8 mouse cellular contexts compared by ENCODE assay signal in genomic region chr2:102107280-102107679, GRCm38 (mm10).
A peak's percentile ranks its signal among the peaks of the same experiment; 100 is the strongest.
DNase-seq lines count a peak whose midpoint lies in the region; ATAC-seq lines count a peak whose summit lies in the region.

No protein-coding gene starts in this region.

- H3K4me1 ChIP-seq in neural tube, embryonic 13.5 days (replicated peaks) = peaks cover 6% of the 10 kb centered on the region
- H3K4me1 ChIP-seq in neural tube, embryonic 15.5 days = peaks cover 4% of the 10 kb centered on the region; the same call in 1 of the 2 replicates
- H3K4me1 ChIP-seq in forebrain, embryonic 16.5 days (replicated peaks; ENCODE audit: control insufficient read depth, insufficient read depth, low read length) = peaks cover 6% of the 10 kb centered on the region; the same call in 1 of the 2 replicates

- H3K4me3 ChIP-seq in neural tube, embryonic 13.5 days = no peak overlapping the region
- no peak overlapping the region for H3K4me3 ChIP-seq in neural tube, embryonic 15.5 days (replicated peaks)
- H3K4me3 ChIP-seq in forebrain, embryonic 16.5 days (replicated peaks; ENCODE audit: low read length) = no peak overlapping the region

- H3K9me3 ChIP-seq in neural tube, embryonic 13.5 days = no peaks in the 10 kb centered on the region
- no peaks in the 10 kb centered on the region for H3K9me3 ChIP-seq in neural tube, embryonic 15.5 days (replicated peaks)
- no peaks in the 10 kb centered on the region for H3K9me3 ChIP-seq in forebrain, embryonic 16.5 days (ENCODE audit: control insufficient read depth, low read length)

- no peak overlapping the region for H3K27ac ChIP-seq in neural tube, embryonic 13.5 days (replicated peaks)
- no peak overlapping the region for H3K27ac ChIP-seq in neural tube, embryonic 15.5 days (replicated peaks)
- H3K27ac ChIP-seq in forebrain, embryonic 16.5 days (ENCODE audit: low read length) = no peak overlapping the region

- H3K27me3 ChIP-seq in neural tube, embryonic 13.5 days = no peaks in the 10 kb centered on the region
- no peaks in the 10 kb centered on the region for H3K27me3 ChIP-seq in neural tube, embryonic 15.5 days (replicated peaks)
- H3K27me3 ChIP-seq in forebrain, embryonic 16.5 days (replicated peaks; ENCODE audit: control insufficient read depth, insufficient read depth, low read length) = no peaks in the 10 kb centered on the region

- intact Hi-C loops in heart, postnatal 36 days (cut with DNase I) = loop anchor here (5.0 kb wide), 1 partner anchor 80 kb away; the partner anchor contains the start of gene Ldlrad3
- intact Hi-C loops in left cerebral cortex, postnatal 36 days (cut with DNase I) = loop anchor here (2.0 kb wide), 2 partner anchors 76 to 200 kb away; no protein-coding TSS in a partner anchor
- intact Hi-C loops in gastrocnemius, postnatal 14 days (cut with DNase I; ENCODE audit: low total_unique reads) = no loop called here

- no peak overlapping the region for H3K4me2 ChIP-seq in neural tube, embryonic 13.5 days
- no peak overlapping the region for H3K4me2 ChIP-seq in neural tube, embryonic 15.5 days
- H3K4me2 ChIP-seq in forebrain, embryonic 16.5 days (ENCODE audit: low read length) = no peak overlapping the region

- peak; percentile 23 for DNase-seq in heart, postnatal 4 days
- DNase-seq in heart, postnatal 36 days = no peak
- peak; percentile 42 for DNase-seq in thymus, postnatal 4 days
- no peak for DNase-seq in left cerebral cortex, postnatal 36 days (ENCODE audit: low spot score in 2 of 2)
- DNase-seq in gastrocnemius, postnatal 14 days = no peak

- no peaks in the 10 kb centered on the region for H3K36me3 ChIP-seq in neural tube, embryonic 13.5 days
- 0 out of 2 replicates have a peak, but pooled peaks cover 2% of the 10 kb centered on the region for H3K36me3 ChIP-seq in neural tube, embryonic 15.5 days
- H3K36me3 ChIP-seq in forebrain, embryonic 16.5 days (ENCODE audit: control insufficient read depth, insufficient read depth) = no peaks in the 10 kb centered on the region

- ATAC-seq in neural tube, embryonic 13.5 days (ENCODE audit: low read depth) = 0 out of 2 replicates have a peak, but pooled peaks have one; percentile 23
- ATAC-seq in neural tube, embryonic 15.5 days (ENCODE audit: low FRiP score) = no peak
- ATAC-seq in forebrain, embryonic 16.5 days = peak; percentile 57

- H3K9ac ChIP-seq in neural tube, embryonic 13.5 days = no peak overlapping the region
- H3K9ac ChIP-seq in neural tube, embryonic 15.5 days (replicated peaks) = no peak overlapping the region
- H3K9ac ChIP-seq in forebrain, embryonic 16.5 days (replicated peaks; ENCODE audit: low read depth, low read length) = no peak overlapping the region

- 67% methylated on average over 6 of the region's 6 CpGs for WGBS in neural tube, embryonic 13.5 days
- 73% methylated on average over 6 of the region's 6 CpGs for WGBS in neural tube, embryonic 15.5 days
- WGBS in forebrain, embryonic 16.5 days = 59% methylated on average over 6 of the region's 6 CpGs

Comparison
In these comparisons a context has a peak if more than half of its experiments do, and no peak if none do; other contexts are left out.
1. DNase-seq: peak in heart, postnatal 4 days (single experiment) and thymus, postnatal 4 days (single experiment); none in heart, postnatal 36 days (0 of 2), left cerebral cortex, postnatal 36 days (0 of 2) and gastrocnemius, postnatal 14 days (single experiment).